Mouse (Mus musculus) CD4-positive, CD25-positive, alpha-beta regulatory T cell, adult 4 months (primary cell): ENCODE data around the gene Zbtb32. TPM values are rescaled to one million over a fixed set of nuclear protein-coding genes. Genes with fewer than 3 reads are reported as not detected.

Experiments
- ATAC-seq: one replicate; pipeline ENCODE4 v1.8.0; 2017
- polyA plus RNA-seq, 2 experiments: library from polyadenylated mRNA; unstranded; fragments of 100-300 nt; shearing (Covaris generic); gene quantifications; one replicate each; pipeline ENCODE4 v1.2.1; 2017

Gene Zbtb32
- polyA plus RNA-seq: 10 to 100 TPM in 1 of 2 experiments, 1 to 10 TPM in 1; 8.1 to 18.0 TPM

GRCm38 (mm10) chr7:30598786-30599185 is at the start of gene Zbtb32:
TSS of gene Zbtb32 (minus strand) at chr7:30598909.
- no peak for ATAC-seq

- ATAC-seq: no peak
Measured at GRCm38 (mm10) chr7:30639083-30639482, 40.4 kb upstream of the Zbtb32 start.

GRCm38 (mm10) chr7:30636395-30636794 is 37.7 kb upstream of the Zbtb32 start:
- ATAC-seq: no peak

GRCm38 (mm10) chr7:30635752-30636151 is 37.0 kb upstream of the Zbtb32 start, which contains the start of gene Etv2:
TSS of gene Etv2 (minus strand) at chr7:30635852.
- no peak for ATAC-seq

- ATAC-seq: no peak
Measured at GRCm38 (mm10) chr7:30634621-30635020, 35.9 kb upstream of the Zbtb32 start.

GRCm38 (mm10) chr7:30633762-30634412 is 35.2 kb upstream of the Zbtb32 start:
- ATAC-seq: no peak

- no peak for ATAC-seq
Measured at GRCm38 (mm10) chr7:30629013-30629412, 30.3 kb upstream of the Zbtb32 start.

- ATAC-seq: no peak
Measured at GRCm38 (mm10) chr7:30626647-30627046, 27.9 kb upstream of the Zbtb32 start.

GRCm38 (mm10) chr7:30625530-30626384 is 27.0 kb upstream of the Zbtb32 start, which contains the start of gene Cox6b1:
TSS of gene Cox6b1 (minus strand) at chr7:30626151.
- peak; percentile 100 for ATAC-seq

- ATAC-seq: no peak
Measured at GRCm38 (mm10) chr7:30619202-30619601, 20.5 kb upstream of the Zbtb32 start.

GRCm38 (mm10) chr7:30618658-30619057 is 19.9 kb upstream of the Zbtb32 start:
- ATAC-seq: no peak

- ATAC-seq: no peak
Measured at GRCm38 (mm10) chr7:30615049-30615760, 16.5 kb upstream of the Zbtb32 start.

- ATAC-seq: peak; percentile 66
Measured at GRCm38 (mm10) chr7:30614454-30614853, 15.7 kb upstream of the Zbtb32 start.

GRCm38 (mm10) chr7:30613529-30614112 is 14.9 kb upstream of the Zbtb32 start:
- peak; percentile 67 for ATAC-seq

- no peak for ATAC-seq
Measured at GRCm38 (mm10) chr7:30612654-30613402, 14.1 kb upstream of the Zbtb32 start, which contains the start of gene Upk1a. TSS of gene Upk1a (minus strand) at chr7:30612847.

GRCm38 (mm10) chr7:30610043-30610442 is 11.3 kb upstream of the Zbtb32 start:
- ATAC-seq: no peak

- no peak for ATAC-seq
Measured at GRCm38 (mm10) chr7:30608476-30608875, 9.8 kb upstream of the Zbtb32 start.

- peak; percentile 91 for ATAC-seq
Measured at GRCm38 (mm10) chr7:30607706-30608309, 9.1 kb upstream of the Zbtb32 start.

- no peak for ATAC-seq
Measured at GRCm38 (mm10) chr7:30604944-30605343, 6.2 kb upstream of the Zbtb32 start.

- no peak for ATAC-seq
Measured at GRCm38 (mm10) chr7:30604424-30604823, 5.7 kb upstream of the Zbtb32 start.

GRCm38 (mm10) chr7:30602583-30602982 is 3.9 kb upstream of the Zbtb32 start:
- no peak for ATAC-seq
